Mouse (Mus musculus): ENCODE results near the gene Drd2.

The Drd2 gene

GRCm38 (mm10) chr9:49456136-49456535 is 115.7 kb downstream of the Drd2 start:
- no peak for DNase-seq

Data from liver (tissue).